Mouse (Mus musculus) heart, adult 2 months (tissue): ENCODE measurements around the gene Gm17268.

Experiments used
- CTCF ChIP-seq: fragments of 200-600 bp; IDR thresholded peaks from 2 replicates; pipeline ENCODE4 v1.8.1; 2022; ENCODE audit warnings: antibody characterized with exemption, mild to moderate bottlenecking, moderate library complexity
- EP300 ChIP-seq: fragments of 200-500 bp; IDR thresholded peaks from 2 replicates; pipeline ENCODE4 v1.6.1; 2011; ENCODE audit warnings: low read depth, low read length, control low read depth; ENCODE audit not compliant: insufficient read depth
- POLR2A ChIP-seq: fragments of 200-500 bp; IDR thresholded peaks from 2 replicates; pipeline ENCODE4 v1.6.1; 2011; ENCODE audit warnings: mild to moderate bottlenecking, low read depth, low read length, control low read depth; ENCODE audit not compliant: insufficient read depth

GRCm38 (mm10) chr11:82063454-82063853 lies 25.1 kb upstream of the Gm17268 start:
- TF ChIP-seq POLR2A (no peak), CTCF (no peak), EP300 (no peak)
